Mouse (Mus musculus): ENCODE results near the gene Rbbp9.

DNA sequence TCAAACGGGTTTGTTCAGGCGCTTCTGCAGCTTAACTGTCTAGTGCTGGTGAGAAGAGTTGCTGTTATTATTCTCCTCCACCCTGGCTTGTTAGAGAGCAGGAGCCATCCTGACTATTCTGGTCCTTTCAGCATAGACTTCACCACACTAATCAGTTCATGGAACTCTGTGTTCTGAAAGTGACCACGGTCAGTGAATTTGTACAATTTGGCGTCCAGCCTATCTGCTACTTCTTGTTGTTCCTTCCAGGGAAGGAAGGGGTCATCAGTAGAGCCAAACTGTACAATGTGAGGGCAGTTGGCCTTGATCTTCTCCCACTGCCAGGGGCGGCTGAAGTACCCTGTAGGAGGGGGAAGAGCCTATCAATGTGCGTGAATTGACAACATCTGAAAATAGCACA is 7.0 kb downstream of the Rbbp9 start:
- TF ChIP-seq CTCF (IDR thresholded peaks at IDR 0.05; ENCODE audit: borderline replicate concordance, insufficient read depth, low read depth, low read length), result no peak
- no peak for TF ChIP-seq POLR2A (IDR thresholded peaks at IDR 0.05; ENCODE audit: borderline replicate concordance, insufficient read depth, low read length)
